Mouse (Mus musculus) kidney, adult 2 months (tissue): ENCODE data around the gene Lmx1a.

Experiments
- CTCF ChIP-seq: fragments of 200-500 bp; conservative IDR thresholded peaks from 2 replicates; pipeline ENCODE4 v1.5.1; 2011; ENCODE audit warnings: low read depth, mild to moderate bottlenecking, control low read depth, low read length, moderate library complexity, mixed read lengths; ENCODE audit not compliant: insufficient read depth, insufficient read length
- POLR2A ChIP-seq: fragments of 200-500 bp; IDR thresholded peaks from one replicate; pipeline ENCODE4 v1.6.1; 2011; ENCODE audit warnings: low read depth, low read length, control low read depth

- TF ChIP-seq CTCF (no peak), POLR2A (no peak)
Observed at GRCm38 (mm10) chr1:167874099-167874498, 185.1 kb downstream of the Lmx1a start.
